Mouse (Mus musculus) liver, postnatal 0 days (tissue): ENCODE results near the gene Tac2.

Experiments
- CTCF ChIP-seq: sonication (generic); IDR thresholded peaks from 2 replicates; pipeline ENCODE4 v1.5.1; 2016; ENCODE audit warnings: antibody characterized with exemption, low read depth
- EP300 ChIP-seq: IDR thresholded peaks from 2 replicates; pipeline ENCODE4 v1.6.1; 2016; ENCODE audit warnings: antibody characterized with exemption, low read depth, mild to moderate bottlenecking

DNA sequence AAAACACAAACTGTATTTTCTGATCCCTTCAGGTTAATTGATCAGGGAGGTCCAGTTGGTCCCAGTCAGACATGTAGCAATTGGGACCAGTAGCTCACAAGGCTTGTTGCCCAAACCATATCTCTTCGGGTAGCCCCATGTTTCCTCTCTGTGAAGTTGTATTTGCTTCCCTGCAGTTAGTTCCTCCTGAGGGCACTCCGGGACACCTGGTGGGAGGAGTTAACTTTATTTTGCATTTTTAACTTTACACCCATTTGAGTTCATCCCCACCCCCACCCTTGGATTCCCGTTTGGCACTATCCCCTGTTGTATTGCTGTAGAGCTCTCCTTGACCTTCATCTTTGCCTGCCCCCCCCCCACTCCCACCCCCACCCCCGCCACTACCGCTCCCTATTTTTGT, 21.6 kb downstream of the Tac2 start:
- no peak for TF ChIP-seq CTCF
- no peak for TF ChIP-seq EP300
